Comparison of ENCODE assay signal across 23 mouse cellular contexts in the genomic region with DNA sequence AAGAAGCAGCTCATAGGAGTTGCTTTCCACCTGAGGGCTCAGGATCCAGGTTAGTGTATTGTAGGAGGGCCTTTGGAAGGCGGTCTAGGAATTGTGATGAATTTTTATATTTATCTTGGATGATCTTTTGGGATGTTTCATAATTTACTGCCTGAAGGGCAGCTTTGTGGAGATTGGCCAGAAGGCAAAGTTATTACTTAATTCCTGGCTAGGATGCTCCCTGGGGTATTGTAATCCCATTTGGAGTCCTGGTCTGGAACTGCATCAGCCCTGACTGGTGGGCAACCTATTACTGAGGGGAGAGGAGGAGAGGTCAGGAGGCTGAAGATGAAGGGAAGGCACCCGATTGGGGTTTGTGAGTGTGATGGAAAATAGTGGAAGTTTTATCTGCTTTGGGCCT. TPM values are rescaled to one million over a fixed set of nuclear protein-coding genes. Genes with fewer than 3 reads are reported as not detected.
DNase-seq lines count a peak whose midpoint lies in the region; ATAC-seq and TF ChIP-seq lines count a peak whose summit lies in the region.
"Had no signal": no experiment of that assay in that cellular context is flagged by ENCODE, and none has a peak within 500 bp of the region (broad histone marks: within the 10 kb centered on the region; RNA-seq: fewer than 3 reads in every experiment).

No protein-coding gene starts in this region.

- TF ChIP-seq CTCF in kidney, adult 2 months (conservative IDR thresholded peaks at IDR 0.05; ENCODE audit: insufficient read depth, insufficient read length, low read depth, low read length), result no peak

- no peak overlapping the region for H3K27ac ChIP-seq in kidney, adult 2 months (ENCODE audit: insufficient read depth, low read depth, low read length)
- no peak overlapping the region for H3K27ac ChIP-seq in midbrain, embryonic 14.5 days (replicated peaks; ENCODE audit: low read depth, low read length)
- H3K27ac ChIP-seq in midbrain, embryonic 15.5 days, result no peak overlapping the region
- no peak overlapping the region for H3K27ac ChIP-seq in forebrain, embryonic 15.5 days (replicated peaks)
- H3K27ac ChIP-seq: embryonic facial prominence, embryonic 13.5 days; embryonic facial prominence, embryonic 15.5 days; forebrain, embryonic 10.5 days; forebrain, embryonic 12.5 days had no signal

- TF ChIP-seq POLR2A in kidney, adult 2 months (IDR thresholded peaks at IDR 0.05; ENCODE audit: low read depth, low read length), result no peak

- H3K4me2 ChIP-seq in midbrain, embryonic 14.5 days (ENCODE audit: low read length), result no peak overlapping the region
- H3K4me2 ChIP-seq in midbrain, embryonic 15.5 days, result no peak overlapping the region
- H3K4me2 ChIP-seq in forebrain, embryonic 15.5 days (replicated peaks), result no peak overlapping the region
- H3K4me2 ChIP-seq: embryonic facial prominence, embryonic 13.5 days; embryonic facial prominence, embryonic 15.5 days; forebrain, embryonic 12.5 days had no signal

- no peak overlapping the region for H3K9ac ChIP-seq in midbrain, embryonic 14.5 days (replicated peaks; ENCODE audit: low read length)
- H3K9ac ChIP-seq in midbrain, embryonic 15.5 days, result no peak overlapping the region
- H3K9ac ChIP-seq in forebrain, embryonic 15.5 days (replicated peaks), result no peak overlapping the region
- H3K9ac ChIP-seq: embryonic facial prominence, embryonic 13.5 days; embryonic facial prominence, embryonic 15.5 days; forebrain, embryonic 12.5 days; forebrain, postnatal 0 days had no signal

- no peaks in the 10 kb centered on the region for H3K9me3 ChIP-seq in midbrain, embryonic 14.5 days (ENCODE audit: control insufficient read depth, low read length)
- H3K9me3 ChIP-seq in midbrain, embryonic 15.5 days, result no peaks in the 10 kb centered on the region
- H3K9me3 ChIP-seq in forebrain, embryonic 15.5 days, result no peaks in the 10 kb centered on the region
- H3K9me3 ChIP-seq: embryonic facial prominence, embryonic 13.5 days; embryonic facial prominence, embryonic 15.5 days; forebrain, embryonic 10.5 days; forebrain, embryonic 12.5 days had no signal

- no peaks in the 10 kb centered on the region for H3K4me1 ChIP-seq in kidney, adult 2 months (ENCODE audit: control insufficient read depth, insufficient read depth, low read length)
- no peaks in the 10 kb centered on the region for H3K4me1 ChIP-seq in midbrain, embryonic 14.5 days (ENCODE audit: control insufficient read depth, insufficient read depth, low read length)
- H3K4me1 ChIP-seq in midbrain, embryonic 15.5 days, result no peaks in the 10 kb centered on the region
- no peaks in the 10 kb centered on the region for H3K4me1 ChIP-seq in forebrain, embryonic 15.5 days
- H3K4me1 ChIP-seq: embryonic facial prominence, embryonic 13.5 days; embryonic facial prominence, embryonic 15.5 days had no signal

- ATAC-seq in midbrain, embryonic 14.5 days (ENCODE audit: low FRiP score, low TSS enrichment), result no peak
- no peak for ATAC-seq in midbrain, embryonic 15.5 days (replicated peaks)
- no peak for ATAC-seq in forebrain, embryonic 15.5 days (replicated peaks)
- ATAC-seq: forebrain, embryonic 14.5 days; forebrain, postnatal 0 days had no signal

- no peaks in the 10 kb centered on the region for H3K36me3 ChIP-seq in kidney, adult 2 months (ENCODE audit: control insufficient read depth, insufficient read depth, low read length)
- no peaks in the 10 kb centered on the region for H3K36me3 ChIP-seq in midbrain, embryonic 14.5 days (ENCODE audit: control insufficient read depth, insufficient read depth, low read length)
- H3K36me3 ChIP-seq in midbrain, embryonic 15.5 days (replicated peaks), result no peaks in the 10 kb centered on the region
- H3K36me3 ChIP-seq in forebrain, embryonic 15.5 days, result no peaks in the 10 kb centered on the region
- H3K36me3 ChIP-seq: embryonic facial prominence, embryonic 13.5 days; embryonic facial prominence, embryonic 15.5 days; forebrain, embryonic 10.5 days; forebrain, embryonic 12.5 days had no signal

- H3K4me3 ChIP-seq in kidney, adult 2 months (ENCODE audit: insufficient read depth, low read depth, low read length), result no peak overlapping the region
- no peak overlapping the region for H3K4me3 ChIP-seq in midbrain, embryonic 14.5 days (replicated peaks; ENCODE audit: low read depth, low read length)
- H3K4me3 ChIP-seq in midbrain, embryonic 15.5 days, result no peak overlapping the region
- H3K4me3 ChIP-seq in forebrain, embryonic 15.5 days, result no peak overlapping the region
- H3K4me3 ChIP-seq: embryonic facial prominence, embryonic 13.5 days; embryonic facial prominence, embryonic 15.5 days; erythroblast, embryonic 14.5 days; forebrain, embryonic 10.5 days; forebrain, embryonic 12.5 days had no signal

- WGBS in kidney, adult 2 months, result 69% methylated on average over 2 of the region's 2 CpGs
- 69% methylated on average over 2 of the region's 2 CpGs for WGBS in midbrain, embryonic 14.5 days
- WGBS in midbrain, embryonic 15.5 days, result 67% methylated on average over 2 of the region's 2 CpGs
- WGBS in forebrain, embryonic 15.5 days, result 87% methylated on average over 2 of the region's 2 CpGs

- no peaks in the 10 kb centered on the region for H3K27me3 ChIP-seq in kidney, adult 2 months (replicated peaks; ENCODE audit: control insufficient read depth, insufficient read depth, low read length)
- no peaks in the 10 kb centered on the region for H3K27me3 ChIP-seq in midbrain, embryonic 14.5 days (ENCODE audit: control insufficient read depth, insufficient read depth, low read length)
- no peaks in the 10 kb centered on the region for H3K27me3 ChIP-seq in midbrain, embryonic 15.5 days (replicated peaks)
- H3K27me3 ChIP-seq in forebrain, embryonic 15.5 days, result no peaks in the 10 kb centered on the region
- H3K27me3 ChIP-seq: embryonic facial prominence, embryonic 13.5 days; embryonic facial prominence, embryonic 15.5 days; forebrain, embryonic 12.5 days had no signal

- peak; percentile 33 for DNase-seq in kidney, adult 2 months
- DNase-seq in kidney, adult 8-10 months, result no peak
- DNase-seq in midbrain, embryonic 14.5 days, result peak; percentile 18
- peak; percentile 91 for DNase-seq in NIH3T3 (ENCODE audit: low read depth)
- no peak for DNase-seq in cerebellum, postnatal 25 days
- DNase-seq: adrenal gland, adult 8-10 months; adrenal gland, postnatal 14 days; adrenal gland, postnatal 36 days; cerebellum, adult 11-12 months; cerebellum, adult 2 months; cerebellum, adult 9-10 months; cerebellum, postnatal 10 days; cerebellum, postnatal 36 days; embryo, embryonic 11 days; forebrain, postnatal 0 days had no signal

RNA-seq across cellular contexts. Expression of a gene that starts 47.0 kb away (rescaled TPM):
- polyA plus RNA-seq in kidney, adult 2 months (2012; rRNA removed), result 52.3 and 68.0 TPM in 2 replicates
- 102 and 110 TPM in 2 replicates for polyA plus RNA-seq in midbrain, embryonic 14.5 days (2014; fragmentation: Nextera tagmentation; extraction: Ambion mirVana)
- polyA plus RNA-seq in midbrain, embryonic 15.5 days (2015; fragmentation: Nextera tagmentation; extraction: Ambion mirVana), result 110 and 116 TPM in 2 replicates
- polyA plus RNA-seq in forebrain, embryonic 15.5 days (2015; fragmentation: Nextera tagmentation; extraction: Ambion mirVana), result 123 and 124 TPM in 2 replicates

RNA-seq across cellular contexts. Expression of a gene that starts 56.6 kb away (rescaled TPM):
- 17.4 and 20.2 TPM in 2 replicates for polyA plus RNA-seq in kidney, adult 2 months (2012; rRNA removed)
- polyA plus RNA-seq in midbrain, embryonic 14.5 days (2014; fragmentation: Nextera tagmentation; extraction: Ambion mirVana), result 6.9 and 8.2 TPM in 2 replicates
- 7.4 and 9.2 TPM in 2 replicates for polyA plus RNA-seq in midbrain, embryonic 15.5 days (2015; fragmentation: Nextera tagmentation; extraction: Ambion mirVana)
- polyA plus RNA-seq in forebrain, embryonic 15.5 days (2015; fragmentation: Nextera tagmentation; extraction: Ambion mirVana), result 11.9 and 13.4 TPM in 2 replicates

Comparison
In these comparisons a context has a peak if more than half of its experiments do, and no peak if none do; other contexts are left out.
1. DNase-seq: peak in kidney, adult 2 months (single experiment), midbrain, embryonic 14.5 days (single experiment) and NIH3T3 (single experiment); none in kidney, adult 8-10 months (0 of 2) and cerebellum, postnatal 25 days (0 of 2).